Mouse (Mus musculus): ENCODE measurements around the gene Notch1. TPM values are rescaled to one million over a fixed set of nuclear protein-coding genes. Genes with fewer than 3 reads are reported as not detected.

The Notch1 gene
- total RNA-seq (2014; fragmentation: Nextera tagmentation): 19.2 and 22.6 TPM in 2 replicates
- total RNA-seq (2017): 8.1 and 8.5 TPM in 2 replicates

DNA sequence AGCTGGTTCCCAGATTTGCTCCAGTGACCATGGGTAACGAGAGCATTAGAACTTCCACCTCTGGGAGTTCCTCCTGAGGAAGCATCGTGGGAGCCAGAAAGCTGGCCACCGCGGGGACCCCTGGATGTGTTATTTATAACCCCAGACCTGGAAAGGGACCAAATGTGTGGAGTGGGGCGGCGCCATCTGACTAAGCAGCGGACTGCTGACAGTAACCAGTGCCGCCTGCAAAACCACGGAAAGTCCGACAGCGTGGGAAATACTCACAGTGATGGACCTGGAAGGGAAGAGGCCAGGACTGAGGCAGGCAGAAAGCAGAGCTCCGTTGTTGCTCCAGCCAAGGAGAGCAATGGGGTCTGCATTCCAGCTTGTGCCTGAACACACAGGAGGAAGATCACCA is at the start of gene Notch1:
Notch1 (minus strand) TSS at position 389 of the 400 bp plus-strand sequence.
- no peak for ATAC-seq (replicated peaks; ENCODE audit: poor library complexity, severe bottlenecking)

DNA sequence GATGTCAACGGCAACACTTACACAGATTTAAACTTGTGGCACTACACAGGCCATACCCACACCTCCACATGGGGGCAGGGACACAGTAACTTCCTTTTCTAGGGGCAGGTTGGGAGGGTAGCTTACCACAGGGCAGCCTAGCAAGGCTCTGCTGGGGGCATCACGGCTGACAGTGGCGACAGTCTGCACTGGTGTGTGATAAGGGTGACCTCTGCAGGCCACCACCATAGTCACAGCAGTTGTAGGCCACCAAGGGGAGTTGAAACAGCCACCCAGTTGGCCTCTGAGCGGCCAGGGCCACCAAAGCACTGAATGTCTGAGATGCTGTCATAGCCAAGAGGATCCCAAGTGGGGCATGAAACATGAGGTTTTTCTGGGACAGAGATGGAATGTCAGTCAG is 49.8 kb upstream of the Notch1 start:
- ATAC-seq (replicated peaks; ENCODE audit: poor library complexity, severe bottlenecking): peak; percentile 91

DNA sequence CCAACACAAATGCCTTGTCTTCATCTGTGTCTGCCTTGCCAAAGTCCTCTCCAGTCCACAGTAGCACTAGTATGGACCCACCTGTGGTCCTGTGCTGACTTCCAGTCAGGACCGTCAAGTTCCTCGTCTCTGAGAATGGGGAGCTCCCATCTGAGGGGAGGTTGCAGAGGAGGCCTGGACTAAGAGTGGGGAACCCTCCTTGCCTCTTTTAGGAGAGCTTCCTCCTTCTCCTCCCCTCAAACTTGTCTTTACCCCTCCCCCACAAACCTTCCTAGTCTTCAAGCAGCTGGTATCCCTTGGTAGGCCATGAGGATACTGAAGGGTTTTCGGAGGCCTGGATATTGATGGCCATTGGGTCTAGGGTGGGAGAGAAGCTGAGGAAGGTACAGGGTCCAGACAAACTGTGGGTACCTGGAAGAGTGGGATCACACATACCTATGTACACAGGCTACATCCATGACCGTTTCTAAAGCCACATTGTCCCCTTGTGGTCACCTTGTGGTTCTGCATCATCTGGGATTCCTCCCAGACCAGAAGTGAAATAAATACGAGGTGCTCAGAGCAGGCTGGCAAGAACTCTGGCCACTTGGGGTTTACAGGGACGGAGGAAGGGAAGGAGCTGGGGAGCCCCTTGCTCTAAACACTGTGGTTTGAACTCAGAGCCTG is 45.0 kb upstream of the Notch1 start:
- peak; percentile 70 for ATAC-seq (replicated peaks; ENCODE audit: poor library complexity, severe bottlenecking)

DNA sequence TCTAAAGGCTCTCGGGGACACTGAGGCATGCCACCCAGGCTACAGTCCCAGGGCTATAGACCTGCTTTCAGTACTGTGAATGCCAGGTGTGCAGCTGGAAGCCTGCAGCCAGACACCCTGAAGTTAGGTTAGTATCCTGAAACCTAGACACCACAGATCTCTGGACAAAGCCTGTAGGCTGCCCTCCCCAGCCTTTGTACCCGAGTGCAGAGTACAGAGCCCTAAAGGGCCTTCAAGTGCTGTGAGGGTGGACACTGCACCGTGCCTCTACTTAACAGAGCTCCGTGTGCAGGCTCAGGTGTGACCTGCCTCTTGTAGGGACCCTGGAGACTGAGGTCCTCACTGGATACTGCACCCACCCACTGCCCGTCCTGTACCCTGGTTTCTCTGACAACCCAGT is 44.0 kb upstream of the Notch1 start:
- no peak for ATAC-seq (replicated peaks; ENCODE audit: poor library complexity, severe bottlenecking)

DNA sequence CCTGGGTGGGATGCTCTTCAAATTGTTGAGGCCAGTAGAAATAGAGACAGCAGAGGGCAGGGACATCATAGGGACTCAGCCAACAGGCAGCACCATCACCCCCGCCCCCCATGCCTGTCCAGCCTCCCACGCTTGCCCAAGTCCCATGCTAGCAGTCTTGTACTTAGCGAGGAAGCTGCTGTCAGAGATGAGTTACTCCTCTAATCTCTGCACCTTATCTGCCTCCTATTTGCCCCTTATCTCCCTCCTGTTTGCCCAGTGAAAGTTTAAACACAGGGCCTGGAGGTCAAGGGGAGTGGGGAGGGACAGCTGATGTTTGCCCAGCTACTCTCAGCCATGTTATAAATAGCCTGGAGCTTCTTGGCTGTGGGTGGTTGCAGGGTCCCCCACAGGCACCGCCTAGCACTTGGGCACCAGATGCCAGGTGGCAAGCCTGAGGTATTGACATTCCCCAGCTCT is 40.1 kb upstream of the Notch1 start:
- ATAC-seq (replicated peaks; ENCODE audit: poor library complexity, severe bottlenecking): no peak

DNA sequence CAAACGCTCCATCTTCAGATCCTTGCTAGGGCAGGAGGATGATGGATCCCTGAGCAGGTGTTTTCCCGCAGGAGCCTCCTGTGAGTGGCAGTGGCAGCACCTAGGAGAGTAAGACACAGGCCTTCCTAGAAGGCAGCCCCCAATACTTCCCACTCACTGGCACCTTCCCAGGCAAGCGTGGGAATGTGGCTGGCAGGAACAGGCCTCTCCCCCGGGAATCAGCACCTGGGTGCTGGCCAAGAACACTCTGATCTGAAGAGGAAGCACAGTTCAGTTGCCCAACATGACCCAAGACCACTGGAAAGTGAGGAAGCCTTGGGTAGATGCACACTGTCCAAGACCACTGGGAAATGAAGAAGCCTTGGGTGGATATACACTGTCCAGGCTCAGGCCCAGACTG is 38.6 kb upstream of the Notch1 start:
- ATAC-seq (replicated peaks; ENCODE audit: poor library complexity, severe bottlenecking): 0 out of 2 replicates have a peak, but pooled peaks have one; percentile 29

DNA sequence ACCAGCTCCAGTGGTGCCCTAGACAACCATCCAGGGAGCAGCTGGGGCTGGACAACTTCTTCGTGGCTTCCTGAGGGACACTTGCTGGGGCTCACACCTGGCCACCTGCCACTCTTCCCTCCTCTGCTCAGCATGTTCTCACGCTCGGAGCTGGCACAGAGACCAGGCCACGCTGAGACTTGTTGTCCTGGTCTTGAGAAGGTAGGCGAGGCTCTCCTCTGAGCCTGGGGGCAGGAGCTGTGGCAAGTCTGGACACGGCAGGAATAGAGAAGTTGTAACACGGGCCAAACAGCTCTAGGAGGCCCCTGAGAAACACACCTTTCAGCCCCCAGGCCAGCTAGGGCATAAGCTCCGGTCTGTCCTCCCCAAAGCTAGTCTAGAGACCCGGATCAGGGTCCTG is 37.4 kb upstream of the Notch1 start:
- no peak for ATAC-seq (replicated peaks; ENCODE audit: poor library complexity, severe bottlenecking)

DNA sequence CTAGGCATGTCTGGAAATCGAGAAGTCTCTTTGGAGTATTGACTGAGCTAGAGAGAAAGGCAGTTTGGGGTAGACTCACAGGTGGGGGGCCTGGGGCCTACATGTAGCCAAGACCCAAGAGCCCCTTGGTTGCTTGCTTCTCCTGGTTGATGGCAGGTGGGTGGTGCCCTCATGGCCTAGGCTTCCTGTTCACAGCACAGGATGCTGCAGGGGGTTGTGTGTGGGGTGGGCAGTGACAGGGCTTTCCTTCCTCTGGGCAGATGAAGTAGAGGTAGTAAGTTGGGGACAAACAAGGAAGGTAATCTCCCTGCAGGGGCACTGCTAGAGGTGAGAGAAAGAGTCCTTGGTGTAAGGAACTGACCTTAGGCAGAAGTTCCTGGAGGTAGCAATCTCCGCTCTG is 35.6 kb upstream of the Notch1 start:
- no peak for ATAC-seq (replicated peaks; ENCODE audit: poor library complexity, severe bottlenecking)

DNA sequence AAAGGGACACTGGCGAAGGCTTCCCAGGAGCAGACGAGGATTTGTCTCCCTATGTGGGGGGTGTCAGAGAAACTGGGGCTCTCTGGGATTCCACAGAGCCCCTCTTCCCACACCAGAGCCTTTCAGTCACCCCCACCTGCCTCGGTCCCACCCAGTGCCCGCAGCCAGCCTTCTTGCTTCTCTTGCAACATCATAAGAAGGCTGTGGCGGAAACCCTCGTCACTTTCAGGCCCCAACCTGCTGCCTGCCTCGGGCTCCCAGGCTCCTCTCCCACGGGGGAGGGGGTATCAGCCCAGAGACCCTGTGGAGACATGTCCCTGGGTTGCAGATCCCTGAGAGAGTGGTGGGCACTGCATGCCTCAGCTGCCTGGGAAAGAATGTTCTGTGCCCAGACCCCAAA is 35.0 kb upstream of the Notch1 start:
- ATAC-seq (replicated peaks; ENCODE audit: poor library complexity, severe bottlenecking): peak; percentile 47

DNA sequence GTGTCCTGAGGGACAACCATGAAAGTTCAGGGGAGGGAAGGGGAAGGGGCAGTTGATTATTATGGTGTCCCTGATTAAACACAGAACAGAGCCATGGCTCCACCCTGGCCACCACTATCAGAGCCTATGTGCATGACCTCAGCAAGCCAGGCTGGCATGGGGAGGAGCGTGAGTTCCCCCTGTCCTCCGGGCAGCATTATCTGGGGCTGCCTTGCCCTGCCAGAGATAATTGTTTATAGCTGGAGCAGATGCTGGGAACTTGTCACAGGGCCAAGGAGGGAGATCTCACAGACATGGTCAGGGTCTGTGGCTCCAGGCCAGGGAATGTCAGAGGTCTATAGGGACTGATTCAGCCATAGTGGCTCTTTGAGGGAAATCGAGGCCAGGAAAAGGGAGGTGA is 34.3 kb upstream of the Notch1 start:
- ATAC-seq (replicated peaks; ENCODE audit: poor library complexity, severe bottlenecking): no peak

DNA sequence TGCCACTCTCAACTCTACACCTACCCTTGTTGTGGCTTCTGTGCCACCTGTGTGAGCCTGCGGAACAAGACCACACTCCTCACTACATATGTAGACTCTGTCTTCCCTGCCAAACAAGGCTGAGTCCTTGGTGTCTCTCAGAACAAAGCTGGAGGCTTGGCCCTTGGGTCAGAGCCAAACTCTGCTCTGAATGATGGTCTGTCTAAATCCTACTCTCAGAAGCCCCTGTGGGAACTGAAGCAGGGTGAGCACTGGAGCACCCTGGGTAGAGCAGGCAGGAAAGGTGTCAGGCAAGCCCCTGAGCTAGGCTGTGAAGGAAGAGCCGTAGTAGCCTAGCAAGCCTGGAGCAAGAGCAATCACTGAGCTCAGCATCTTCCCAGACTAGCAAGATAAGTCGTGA is 33.7 kb upstream of the Notch1 start:
- no peak for ATAC-seq (replicated peaks; ENCODE audit: poor library complexity, severe bottlenecking)

DNA sequence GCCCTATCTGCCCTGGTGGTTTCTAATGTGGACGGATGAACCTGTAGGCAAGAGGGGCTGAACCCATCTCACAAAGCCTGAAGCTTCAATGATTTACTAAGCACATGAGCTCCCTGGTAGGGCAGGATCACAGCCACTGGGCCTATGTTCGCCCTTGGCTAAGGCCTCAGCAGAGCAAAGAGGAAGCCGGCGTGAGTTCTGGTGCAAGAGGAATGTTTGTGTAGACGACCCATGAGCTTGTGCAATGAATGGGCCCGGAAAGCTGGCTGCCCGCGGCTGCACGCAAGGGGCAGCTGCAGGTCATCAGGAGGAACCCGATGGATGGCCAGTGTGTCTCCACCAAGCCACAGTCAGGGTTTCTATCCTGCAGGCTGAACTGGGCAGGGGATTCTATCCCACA is 33.3 kb upstream of the Notch1 start:
- peak; percentile 73 for ATAC-seq (replicated peaks; ENCODE audit: poor library complexity, severe bottlenecking)

DNA sequence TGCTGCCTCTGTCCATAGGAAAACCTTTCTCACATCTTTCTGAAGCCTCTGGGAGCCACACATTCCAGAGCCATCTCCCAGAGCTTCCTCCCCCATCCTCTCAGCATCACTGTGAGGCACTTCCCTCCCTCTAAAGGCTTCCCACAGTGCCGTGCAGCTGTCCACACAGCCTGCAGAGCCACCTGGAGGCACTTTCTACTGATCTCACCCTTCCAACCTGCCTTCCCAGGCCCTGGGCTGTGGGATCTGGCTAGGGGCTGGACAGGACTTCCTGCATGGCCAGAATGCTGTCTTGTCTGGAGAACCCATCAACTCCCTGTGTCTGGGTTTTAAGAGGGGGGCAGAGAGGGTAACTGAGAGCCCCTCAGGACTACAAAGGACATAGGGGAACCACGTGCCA is 31.0 kb upstream of the Notch1 start:
- ATAC-seq (replicated peaks; ENCODE audit: poor library complexity, severe bottlenecking): no peak

DNA sequence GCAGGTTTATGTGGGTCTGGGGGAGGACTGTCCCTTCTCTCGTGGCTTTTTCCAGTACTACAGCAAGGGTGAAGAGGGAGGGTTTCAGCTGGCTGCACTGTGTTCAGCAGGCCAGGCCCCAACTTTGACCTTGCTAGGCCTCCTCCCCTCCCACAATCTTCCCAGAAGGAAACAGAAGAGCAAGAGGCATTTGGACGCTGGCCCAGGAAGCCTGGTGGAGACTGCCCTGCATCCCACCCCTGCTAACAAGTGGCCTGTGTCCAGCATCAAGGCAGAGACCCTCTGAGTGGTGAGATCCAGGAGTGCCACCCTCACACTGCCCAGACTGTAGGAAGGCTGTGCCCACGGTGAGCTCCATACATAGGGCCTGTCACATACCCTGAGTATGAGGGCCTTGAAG is 27.8 kb upstream of the Notch1 start:
- no peak for ATAC-seq (replicated peaks; ENCODE audit: poor library complexity, severe bottlenecking)

DNA sequence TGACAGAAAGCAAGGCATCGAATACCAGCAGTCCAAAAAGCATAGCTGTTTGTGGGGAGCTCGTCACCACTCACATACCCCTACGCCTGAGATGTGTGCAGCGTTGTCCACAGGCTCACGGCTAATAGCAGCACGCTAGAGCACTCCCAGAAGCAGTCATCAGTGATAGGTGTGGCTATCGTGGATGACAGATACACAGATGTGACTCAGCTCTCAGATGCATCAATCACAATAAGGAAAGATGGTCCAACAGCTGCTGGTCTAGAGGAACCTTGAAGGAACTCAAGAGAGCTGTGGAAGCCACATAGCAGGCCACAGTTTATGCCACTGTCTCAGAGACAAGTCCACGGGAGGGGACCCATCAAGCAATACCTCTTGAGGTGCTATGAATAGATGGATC is 27.3 kb upstream of the Notch1 start:
- ATAC-seq (replicated peaks; ENCODE audit: poor library complexity, severe bottlenecking): no peak

DNA sequence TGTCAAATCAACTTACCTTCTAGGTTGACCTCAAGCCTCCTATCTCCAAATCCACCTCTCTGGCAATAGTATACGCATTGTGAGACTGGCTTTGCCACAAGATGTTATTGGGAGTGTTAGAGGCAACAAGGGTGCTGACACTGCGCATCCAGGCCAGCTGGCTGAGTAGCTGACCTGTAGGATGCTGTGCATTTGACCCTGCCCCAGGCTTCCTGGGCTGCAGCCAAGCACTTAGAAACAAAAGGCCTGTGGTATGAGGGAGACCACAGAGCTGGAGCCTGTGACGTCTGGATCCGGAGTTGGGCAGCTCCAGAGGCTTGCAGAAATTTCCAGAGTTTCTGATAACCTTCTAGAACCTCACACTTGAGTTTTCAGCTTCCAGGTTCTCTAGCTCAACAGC is 26.7 kb upstream of the Notch1 start:
- no peak for ATAC-seq (replicated peaks; ENCODE audit: poor library complexity, severe bottlenecking)

DNA sequence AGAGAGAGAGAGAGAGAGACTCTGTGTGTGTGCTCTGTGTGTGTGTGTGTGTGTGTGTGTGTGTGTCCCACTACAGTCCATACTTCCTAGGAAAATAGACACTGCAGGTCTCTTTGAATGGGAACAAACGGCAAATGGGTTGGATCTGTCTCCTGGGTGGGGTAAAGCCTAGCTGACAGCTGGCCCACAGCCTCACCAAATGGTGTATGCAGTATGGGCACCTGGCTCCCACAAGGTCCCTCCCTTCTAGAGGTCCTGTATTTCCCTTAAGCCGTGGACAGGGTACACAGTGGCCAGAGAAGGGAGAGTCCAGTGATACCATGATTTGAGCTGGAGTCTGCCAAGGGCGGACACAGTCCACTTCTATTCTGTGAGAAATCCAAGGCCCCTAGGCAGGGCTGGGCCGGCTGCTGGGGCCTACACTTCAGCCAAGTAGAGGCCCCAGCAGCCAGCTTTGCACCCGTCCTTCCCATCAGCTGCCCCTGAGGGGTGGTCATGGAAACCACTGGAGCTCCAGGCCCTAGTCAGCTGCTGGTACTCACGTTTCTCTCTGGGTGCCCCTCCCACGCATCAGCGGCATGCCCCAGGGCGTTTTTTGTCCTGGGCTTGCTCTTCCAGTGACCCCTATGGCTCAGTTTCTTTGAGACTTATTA is 24.9 kb upstream of the Notch1 start:
- no peak for ATAC-seq (replicated peaks; ENCODE audit: poor library complexity, severe bottlenecking)

DNA sequence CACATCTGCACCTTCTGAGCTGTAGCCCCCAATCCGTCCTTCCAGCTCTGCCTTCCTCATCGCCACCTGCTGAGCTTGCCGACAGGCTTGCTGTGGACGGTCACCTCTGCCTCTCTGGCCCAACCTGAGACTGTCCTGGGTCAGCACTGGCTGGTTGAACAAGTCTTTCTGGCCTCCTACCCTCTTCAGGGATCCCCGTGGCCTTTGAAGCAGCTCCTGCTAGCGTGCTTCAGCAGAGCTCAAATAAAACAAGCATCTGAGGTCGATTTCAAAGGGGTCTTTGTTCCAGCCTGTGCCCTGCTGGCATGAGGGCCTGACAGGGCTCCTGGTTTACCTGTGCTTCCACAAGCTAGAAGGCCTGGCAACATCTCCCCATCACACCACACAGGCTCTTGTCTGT is 24.3 kb upstream of the Notch1 start:
- ATAC-seq (replicated peaks; ENCODE audit: poor library complexity, severe bottlenecking): no peak

DNA sequence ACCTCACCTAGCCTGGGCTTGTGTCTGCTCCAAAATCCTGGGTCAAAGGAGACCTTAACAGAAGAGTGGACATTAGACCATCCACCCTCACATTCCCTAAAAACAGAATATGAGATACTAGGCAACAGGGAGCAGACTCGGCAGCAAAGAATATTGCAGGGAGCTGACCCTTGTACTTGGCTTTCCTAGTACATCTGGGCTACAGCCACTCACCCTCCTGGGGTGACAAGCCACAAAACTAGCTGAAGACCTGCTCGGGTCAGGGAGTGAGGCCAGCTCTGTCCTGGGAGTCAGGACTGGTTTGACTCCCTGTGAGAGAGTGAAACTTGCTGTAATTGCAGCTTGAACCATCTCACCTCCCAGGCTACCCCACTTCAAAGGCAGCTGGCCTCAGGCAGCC is 23.1 kb upstream of the Notch1 start:
- no peak for ATAC-seq (replicated peaks; ENCODE audit: poor library complexity, severe bottlenecking)

DNA sequence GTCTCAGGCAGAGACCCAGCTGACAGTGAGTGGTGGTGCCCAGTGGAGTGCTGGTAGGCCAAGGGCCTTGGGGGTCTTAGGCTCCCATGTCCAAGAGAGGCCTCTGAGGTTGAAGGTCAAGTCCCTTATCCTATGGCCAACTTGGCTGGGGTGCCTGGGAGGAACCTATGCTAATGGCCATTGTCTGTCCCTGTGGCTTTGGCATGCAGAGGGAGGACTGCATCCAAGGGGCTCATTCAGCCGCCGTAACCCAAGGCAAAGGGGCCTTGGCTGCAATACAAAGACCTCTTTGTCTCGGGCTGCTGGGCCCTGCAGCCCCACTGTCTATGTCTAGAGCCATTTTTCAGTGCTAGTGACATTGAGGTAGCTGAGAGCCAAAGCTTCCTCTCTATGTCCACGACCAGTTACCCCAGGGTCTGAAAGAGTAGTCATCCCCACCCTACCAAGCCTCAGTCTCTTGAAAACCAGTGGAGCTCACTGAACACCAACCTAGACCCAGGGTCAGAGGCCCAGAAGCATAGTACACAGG is 19.1 kb upstream of the Notch1 start:
- no peak for ATAC-seq (replicated peaks; ENCODE audit: poor library complexity, severe bottlenecking)

DNA sequence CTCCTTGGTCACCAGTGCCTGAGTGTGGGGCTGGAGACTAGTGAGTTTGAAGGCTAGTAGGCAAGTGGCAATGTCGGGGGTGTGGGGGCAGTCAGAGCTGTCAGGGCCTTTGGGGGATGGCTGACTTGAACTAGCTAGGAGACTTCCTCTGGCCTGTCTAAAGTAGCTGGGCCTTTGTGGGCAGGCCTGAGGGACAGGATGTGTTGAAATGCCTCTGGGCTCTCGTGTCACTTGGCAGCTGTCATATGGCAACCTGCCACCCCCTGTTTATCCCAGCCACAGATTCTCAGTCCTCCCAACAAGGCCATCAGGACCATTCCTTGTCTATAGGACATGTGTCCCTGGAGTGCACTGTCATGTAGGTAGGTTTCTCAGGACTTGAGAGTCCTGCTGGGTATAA is 18.2 kb upstream of the Notch1 start:
- ATAC-seq (replicated peaks; ENCODE audit: poor library complexity, severe bottlenecking): peak; percentile 86

DNA sequence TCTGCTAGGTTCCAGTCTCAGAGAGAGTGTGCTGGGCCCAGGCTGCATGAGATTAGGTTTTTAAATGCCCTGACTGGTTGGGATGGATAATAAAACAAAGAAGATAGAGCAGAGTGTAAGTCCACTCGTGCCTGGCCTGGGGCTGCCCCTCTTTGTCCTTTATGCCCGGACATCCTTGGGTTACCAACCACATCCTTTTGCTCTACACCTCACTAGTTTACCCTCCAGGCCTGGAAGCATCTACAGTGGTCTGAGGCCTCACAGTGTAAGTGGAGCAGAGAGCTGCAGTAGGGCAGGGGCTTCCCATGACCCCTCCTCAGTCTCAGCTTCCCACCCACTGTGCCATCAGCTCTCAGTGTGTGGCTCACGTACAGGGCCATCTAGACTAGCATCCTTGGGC is 17.7 kb upstream of the Notch1 start:
- no peak for ATAC-seq (replicated peaks; ENCODE audit: poor library complexity, severe bottlenecking)
